Mouse (Mus musculus) MEL-GATA-1-ER (cell line): ENCODE data around the gene Eif2a.

Experiments used
- DNase-seq: peaks from one replicate; pipeline ENCODE4 v3.0.0-alpha.2; 2012; ENCODE audit warnings: low read depth; ENCODE audit errors: extremely low read depth

Eif2a gene

DNA sequence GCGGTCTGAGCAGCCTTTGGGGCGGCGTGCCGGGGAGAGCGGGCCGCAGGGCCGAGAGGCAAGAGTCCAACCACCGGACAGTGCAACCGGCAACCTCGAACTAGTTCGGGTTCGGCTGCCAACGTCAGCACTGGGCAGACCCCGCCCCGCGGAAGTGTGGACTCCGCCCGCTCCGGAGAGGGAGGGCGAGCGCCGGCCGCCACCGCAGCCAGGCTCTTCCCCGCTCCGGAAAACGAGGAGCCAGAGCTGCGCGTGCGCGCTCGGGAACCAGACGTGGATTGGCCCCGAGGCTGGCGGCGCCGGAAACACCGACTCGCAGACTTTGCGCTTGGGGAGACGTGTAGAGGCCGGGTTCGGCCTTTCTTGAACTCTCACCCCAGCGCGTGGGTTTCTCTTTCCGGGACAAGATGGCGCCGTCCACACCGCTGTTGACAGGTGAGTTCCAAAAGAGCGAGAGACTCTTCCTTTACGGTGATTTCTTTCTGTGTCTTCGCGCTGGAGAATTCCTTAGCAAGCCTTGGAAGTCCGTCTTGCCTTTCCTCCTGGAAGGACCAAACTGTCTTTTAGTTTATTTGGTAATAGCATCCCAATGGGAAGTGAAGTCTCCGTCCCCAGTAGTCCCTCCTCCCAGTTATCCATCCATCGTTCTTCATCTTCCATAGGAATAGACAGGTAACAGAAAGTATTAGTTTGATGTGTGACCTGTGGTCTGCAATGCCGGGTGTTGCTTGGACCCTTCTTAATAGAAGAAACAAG is at the start of gene Eif2a, which contains the start of gene Serp1:
Gene Eif2a, plus strand, starts transcription at position 170 of the 756 bp plus-strand sequence.
Gene Serp1, minus strand, starts transcription at position 241 of the 756 bp plus-strand sequence.
- peak; percentile 92 for DNase-seq

DNA sequence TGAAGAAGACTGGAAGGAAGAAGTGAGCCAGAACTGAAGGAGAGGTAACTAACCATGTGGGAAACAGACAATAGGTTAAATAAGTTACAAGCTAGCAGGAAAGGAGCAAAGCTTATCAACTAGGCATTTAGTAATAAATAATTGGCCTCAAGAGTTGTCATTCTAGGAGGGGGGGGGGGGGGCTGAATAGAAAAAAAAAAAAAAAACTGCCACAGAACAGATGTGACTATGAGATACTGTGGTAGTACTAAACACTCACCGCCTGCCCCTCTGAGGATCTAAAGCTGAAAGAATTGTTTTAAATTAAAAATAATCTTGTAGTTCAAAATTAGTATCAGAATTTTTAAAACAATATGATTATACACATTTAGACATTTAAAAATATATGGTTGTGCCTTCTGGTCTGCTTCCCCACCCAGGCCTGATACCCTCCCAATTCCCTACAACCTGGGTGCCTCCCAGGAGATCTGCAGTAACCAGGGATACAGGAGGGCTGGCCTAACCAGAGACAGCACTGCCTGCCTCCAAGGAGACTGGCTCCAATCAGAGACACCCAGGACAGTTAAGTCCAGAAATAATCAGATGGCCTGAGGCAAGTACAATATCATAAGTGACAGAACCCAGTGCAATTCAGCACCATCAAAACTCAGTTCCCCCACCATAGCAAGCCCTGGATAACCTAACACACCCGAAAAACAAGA is 46.7 kb upstream of the Eif2a start:
- no peak for DNase-seq

DNA sequence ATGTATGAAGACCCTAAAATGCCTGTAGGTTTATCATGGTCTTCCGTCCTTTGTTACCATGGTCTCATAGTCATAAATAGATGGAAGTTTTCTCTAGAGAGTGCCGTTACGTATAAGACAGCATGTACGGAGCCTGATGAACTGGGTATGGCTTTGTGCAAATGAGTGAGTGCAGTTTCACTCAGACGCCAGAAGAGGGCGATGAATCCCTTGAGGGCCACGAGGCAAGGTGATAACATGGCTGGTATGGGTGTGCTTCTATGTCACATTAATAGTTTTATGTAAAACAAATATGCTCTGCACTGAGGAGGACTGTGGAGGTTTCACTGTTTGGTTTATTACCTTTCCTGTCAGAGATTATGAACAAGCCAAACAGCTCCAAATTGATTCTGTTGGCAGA is 39.7 kb upstream of the Eif2a start:
- DNase-seq, result no peak

DNA sequence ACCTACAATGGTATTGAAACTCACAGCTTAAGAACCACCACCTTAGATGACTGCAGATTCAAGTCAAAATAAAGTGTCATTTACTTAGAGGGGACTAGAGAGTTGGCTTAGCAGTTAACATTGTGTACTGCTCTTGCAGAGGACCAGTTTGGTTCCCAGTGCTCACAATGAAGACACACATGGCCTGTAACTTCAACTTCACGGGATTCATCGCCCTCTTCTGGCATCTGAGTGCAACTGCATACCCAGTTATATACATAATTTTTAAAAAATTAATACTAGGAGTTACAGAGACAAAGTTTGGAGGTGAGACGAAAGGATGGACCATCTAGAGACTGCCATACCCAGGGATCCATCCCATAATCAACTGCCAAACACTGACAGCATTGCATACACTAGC is 38.5 kb upstream of the Eif2a start:
- no peak for DNase-seq

DNA sequence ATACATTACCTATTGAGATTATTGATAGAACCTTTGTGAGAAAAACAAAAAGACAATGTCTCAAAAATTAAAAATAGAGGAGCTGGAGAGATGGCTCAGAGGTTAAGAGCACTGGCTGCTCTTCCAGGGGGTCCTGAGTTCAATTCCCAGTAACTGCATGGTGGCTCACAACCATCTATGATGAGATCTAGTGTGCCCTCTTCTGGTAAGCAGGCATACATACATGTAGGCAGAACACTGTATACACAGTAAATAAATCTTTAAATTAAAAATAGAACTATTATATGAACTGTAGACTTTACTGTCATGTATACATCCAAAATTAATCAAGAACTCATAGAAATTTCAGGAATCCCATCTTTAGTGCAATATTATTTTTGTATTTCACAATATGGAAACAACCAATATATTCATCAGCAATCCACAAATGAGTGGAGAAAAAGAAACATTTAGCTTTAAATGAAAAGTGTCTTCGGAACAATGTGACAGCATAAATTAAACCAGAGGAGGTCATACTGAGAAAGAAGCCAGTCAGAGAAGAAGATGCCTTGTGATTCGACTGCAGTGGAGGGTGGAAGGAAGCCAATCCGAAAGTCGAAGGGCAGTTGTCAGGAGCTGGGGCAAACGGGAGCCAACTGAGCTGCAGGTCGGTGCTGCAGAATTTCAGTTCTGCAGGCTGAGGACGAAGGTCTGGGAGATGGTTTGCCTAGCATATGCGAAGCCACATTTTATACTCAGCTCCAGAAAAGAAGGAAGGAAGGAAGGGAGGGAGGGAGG is 37.4 kb upstream of the Eif2a start:
- DNase-seq, result no peak

DNA sequence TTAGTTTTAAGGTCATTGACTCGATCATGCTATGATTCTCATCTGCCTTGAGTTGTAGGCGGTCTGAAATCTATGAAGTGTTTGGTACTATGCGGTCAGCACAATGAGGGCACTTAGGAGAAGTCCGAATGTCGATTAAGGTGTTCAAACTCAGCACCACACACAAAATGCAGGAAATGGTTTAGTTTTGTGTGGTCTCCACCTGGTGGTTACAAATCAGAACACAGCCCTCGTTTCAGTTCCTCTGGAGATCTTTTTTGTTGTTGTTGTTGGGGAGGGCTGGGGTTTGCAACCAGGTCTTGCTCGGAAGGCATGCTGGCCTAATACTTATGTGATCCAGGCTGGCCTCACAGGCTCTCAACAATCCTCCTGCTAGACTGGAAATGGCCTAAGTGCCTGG is 34.8 kb upstream of the Eif2a start:
- no peak for DNase-seq

DNA sequence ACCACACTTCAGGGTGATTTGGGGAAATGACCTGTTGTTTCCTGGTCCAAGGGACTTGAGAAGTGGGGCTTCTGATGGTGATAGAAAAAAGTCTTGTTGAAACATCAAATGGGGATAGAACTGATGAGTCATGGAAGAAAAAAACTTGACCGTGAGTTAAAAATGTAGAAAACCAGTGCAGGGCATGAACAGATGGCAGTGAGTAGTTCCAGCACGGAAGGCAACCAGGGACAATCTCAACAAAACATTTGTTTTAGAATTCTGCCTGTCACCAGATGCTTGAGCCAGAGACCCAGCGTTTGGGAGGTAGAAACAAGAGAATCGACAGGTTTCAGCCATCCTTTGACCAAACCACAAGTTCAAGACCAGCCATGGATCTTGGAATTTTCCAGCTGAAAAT is 32.0 kb upstream of the Eif2a start:
- DNase-seq, result no peak

DNA sequence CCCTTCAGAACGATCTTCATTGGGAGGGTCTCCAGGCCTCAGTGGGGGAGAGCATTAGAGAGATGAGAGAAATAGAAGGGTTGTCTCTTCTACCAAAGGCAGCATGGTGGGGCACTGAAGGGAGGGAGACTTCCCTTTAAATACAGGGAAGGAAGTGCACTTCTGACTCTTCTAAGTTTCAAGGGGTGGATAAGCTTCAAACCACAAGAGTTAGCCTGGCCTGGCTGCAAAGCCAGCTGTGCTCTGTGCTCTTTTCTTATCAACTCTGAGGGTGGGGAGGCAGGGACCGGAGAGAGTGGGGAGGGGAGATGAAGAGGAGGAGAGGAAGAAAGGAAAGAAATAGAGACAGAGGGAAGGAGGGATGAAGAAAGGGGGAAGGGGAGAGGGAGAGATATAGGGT is 23.7 kb upstream of the Eif2a start:
- DNase-seq, result peak; percentile 85

GRCm38 (mm10) chr3:58503720-58504333 is 21.8 kb upstream of the Eif2a start:
- DNase-seq, result no peak

DNA sequence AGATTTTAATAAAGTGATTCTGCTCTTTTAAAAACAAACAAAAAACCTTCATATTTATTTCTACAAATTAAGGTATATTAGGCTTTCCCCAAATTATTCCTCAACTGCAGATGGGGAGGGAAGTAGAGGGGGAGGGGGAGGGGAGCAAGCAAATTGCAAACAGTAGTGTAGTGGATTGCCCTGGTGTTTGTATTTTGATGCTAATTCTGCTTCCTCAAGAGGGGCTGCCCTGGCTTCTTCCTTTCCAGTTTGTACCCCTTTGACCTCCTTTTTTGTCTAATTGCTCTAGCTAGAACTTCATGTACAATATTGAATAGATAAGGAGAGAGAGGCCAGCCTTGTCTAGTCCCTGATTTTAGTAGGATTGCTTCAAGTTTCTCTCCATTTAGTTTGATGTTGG is 20.9 kb upstream of the Eif2a start:
- DNase-seq, result no peak

DNA sequence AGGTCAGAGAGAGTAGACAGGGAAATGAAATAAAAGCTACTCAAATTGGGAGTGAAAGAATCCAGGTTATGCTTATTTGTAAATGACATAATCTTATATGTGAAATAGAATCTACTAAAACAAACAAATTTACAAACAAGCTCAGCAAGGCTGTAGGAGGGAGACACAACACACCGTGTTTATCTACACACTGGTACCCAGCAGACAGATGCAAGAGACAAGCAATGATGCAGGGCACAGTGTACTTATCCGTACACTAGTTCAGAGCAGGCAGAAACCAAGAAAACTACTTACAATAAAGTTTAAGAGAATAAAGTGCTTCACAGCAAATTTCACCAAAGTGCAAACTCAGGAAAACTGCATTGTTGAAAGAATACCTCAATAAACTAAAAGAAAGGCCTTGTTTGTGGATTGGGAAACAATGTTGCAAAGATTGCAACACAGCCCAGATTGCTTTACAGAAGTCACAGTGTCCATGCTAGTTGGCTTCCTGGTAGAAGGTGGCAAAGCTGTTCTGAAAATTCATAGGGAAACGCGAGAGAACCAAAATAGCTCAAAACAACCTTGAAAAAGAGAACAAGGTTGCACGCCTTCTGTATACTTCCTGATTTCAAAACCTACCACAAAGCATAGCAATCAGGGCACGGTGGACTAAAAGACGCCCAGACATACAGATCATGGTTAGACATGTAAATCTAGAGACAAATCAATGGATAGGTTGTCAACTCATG is 17.4 kb upstream of the Eif2a start:
- DNase-seq, result no peak

DNA sequence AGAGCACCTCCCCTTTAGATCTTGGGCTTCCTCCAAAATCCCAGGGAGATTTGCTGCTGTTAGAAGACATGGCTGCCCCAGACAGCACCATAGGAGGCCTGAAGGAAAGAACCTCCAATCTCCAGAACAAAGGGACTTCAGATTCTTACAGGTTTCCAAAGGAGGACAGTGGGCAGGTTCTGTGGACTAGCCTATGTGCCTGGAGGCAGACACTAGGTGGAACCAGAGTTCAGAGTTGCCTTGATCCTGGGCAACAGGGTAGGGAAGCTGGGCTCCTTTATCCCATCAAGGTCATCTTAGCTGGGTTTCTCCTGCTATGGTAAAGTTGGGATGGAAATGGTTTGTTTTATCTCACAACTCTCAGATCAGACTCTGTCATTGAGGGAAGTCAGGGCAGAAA is 14.0 kb upstream of the Eif2a start:
- no peak for DNase-seq

DNA sequence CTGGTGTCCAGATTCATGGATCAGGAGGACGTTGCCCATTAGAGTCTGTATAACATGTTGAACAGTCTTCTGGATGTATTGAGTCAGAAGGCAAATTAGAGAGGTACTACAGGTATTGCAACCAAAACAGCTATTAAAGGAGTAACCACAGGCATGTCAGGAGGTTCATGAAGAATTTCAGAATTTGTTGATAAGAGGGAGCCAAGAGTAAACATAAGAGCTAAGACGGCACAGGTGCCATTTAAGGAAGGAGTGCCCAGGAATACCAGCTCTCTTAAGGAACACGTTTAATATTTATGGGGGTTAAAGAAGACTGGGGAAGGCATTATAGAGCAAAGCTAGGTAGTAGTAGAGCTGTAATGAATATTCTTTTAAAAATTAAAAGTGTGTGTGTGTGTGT is 12.9 kb upstream of the Eif2a start:
- no peak for DNase-seq

DNA sequence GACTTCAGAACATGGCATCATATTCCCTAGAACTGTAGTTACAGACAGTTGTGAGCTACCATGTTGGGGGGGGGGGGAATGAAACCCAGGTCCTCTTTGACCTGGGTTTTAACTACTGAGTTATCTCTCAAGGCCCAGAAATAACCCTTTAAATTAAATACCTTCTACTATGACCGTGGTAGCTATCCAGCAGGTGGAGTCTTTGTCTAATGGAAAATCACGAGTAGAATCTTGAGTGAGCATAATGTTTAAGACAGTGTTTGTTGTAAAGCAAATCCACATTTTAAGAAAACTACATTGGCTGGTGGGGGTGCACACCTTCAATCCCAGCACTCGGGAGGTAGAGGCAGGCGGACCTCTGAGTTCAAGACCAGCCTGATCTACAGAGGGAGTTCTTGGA is 12.1 kb upstream of the Eif2a start:
- no peak for DNase-seq

- DNase-seq, result no peak
Observed at GRCm38 (mm10) chr3:58515947-58516601, 9.5 kb upstream of the Eif2a start.

DNA sequence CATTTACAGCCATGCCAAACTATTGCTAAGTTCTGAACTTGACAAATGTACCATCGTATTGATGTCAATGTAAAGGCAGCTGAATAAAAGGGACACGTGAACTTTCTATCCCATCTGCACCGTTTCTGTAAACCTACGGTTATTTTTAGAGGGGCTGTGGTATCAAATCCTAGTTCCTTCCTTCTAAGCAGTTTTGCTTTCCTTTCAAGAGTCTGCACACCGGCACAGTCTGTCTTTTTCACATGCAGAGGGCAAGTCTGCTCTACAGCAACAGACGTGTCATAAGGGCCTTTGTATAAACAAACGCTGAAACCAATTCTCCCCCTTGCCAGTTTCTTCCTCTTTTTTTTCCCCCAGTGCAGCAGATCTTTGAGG is 9.0 kb upstream of the Eif2a start:
- DNase-seq, result peak; percentile 70

DNA sequence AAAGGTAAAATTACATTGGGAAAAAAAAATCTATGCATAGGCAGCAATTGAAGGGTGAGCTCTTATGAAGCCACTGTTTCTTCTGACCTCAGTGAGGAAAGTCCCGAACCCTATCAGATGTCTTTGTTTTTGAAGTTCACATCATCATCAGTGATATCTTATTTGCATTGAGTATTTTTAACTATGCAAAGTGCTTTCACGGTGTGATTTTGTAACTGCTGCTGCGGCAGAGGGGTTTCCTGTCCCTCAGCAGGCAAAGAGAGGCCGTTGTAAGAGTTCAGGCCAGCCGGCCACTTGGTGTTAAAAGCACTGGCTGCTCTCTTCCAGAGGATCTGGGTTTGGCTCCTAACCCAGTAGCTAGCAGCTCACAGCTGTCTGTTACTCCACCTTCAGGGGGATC is 8.4 kb upstream of the Eif2a start:
- no peak for DNase-seq

DNA sequence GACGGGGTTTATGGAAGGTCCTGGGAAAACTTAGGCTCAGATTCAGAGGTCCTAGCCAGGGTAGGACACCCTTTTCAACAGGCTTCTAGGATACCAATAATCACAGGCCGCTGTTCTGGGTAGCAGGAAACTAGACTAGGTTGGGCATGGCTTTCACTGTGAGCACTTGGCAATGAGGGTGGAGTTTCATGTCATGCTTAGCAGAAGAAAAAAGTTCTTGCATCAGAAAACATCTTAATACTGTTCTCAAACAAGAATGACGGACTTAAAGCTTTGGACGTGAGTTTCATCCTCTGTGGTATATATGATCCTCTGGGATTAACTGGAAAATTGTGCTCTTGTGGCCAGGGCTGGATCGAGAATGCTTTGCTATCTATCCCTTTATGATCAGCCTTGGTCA is 7.8 kb upstream of the Eif2a start:
- DNase-seq, result no peak

GRCm38 (mm10) chr3:58518962-58519361 is 6.7 kb upstream of the Eif2a start:
- no peak for DNase-seq

GRCm38 (mm10) chr3:58519536-58519935 is 6.1 kb upstream of the Eif2a start:
- no peak for DNase-seq

DNA sequence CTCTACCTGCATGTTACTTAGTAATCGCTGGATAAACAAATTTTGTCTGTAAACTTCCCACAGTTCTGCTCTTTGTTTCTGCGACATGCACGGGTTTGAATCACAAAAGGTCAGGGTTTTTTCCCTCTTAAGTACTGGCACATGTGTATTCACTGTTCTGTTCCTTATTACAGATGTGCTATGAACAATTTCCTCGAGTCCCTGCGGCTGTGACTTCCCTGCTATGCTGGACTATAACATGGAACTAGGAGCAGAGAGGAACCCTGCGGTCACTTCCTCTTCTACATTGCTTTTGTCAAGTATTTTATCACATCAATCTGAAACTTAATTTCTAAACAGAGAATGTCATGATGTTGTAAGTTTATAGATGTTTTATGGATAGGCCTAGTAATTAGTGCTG is 5.3 kb upstream of the Eif2a start:
- no peak for DNase-seq
